Mouse (Mus musculus) lung, adult 2 months (tissue): ENCODE measurements around the gene Spata20.

Experiments used
- CTCF ChIP-seq: fragments of 200-500 bp; IDR thresholded peaks from 2 replicates; pipeline ENCODE4 v1.5.1; 2011; ENCODE audit warnings: mild to moderate bottlenecking, low read length, control low read depth; ENCODE audit not compliant: insufficient read depth
- POLR2A ChIP-seq: fragments of 200-500 bp; IDR thresholded peaks from 2 replicates; pipeline ENCODE4 v1.6.1; 2011; ENCODE audit warnings: low read depth, mild to moderate bottlenecking, control low read depth, low read length, borderline replicate concordance; ENCODE audit errors: extremely low read depth

GRCm38 (mm10) chr11:94489745-94490144 lies 3.8 kb upstream of the Spata20 start:
- no peak for TF ChIP-seq CTCF
- TF ChIP-seq POLR2A, result no peak; the same call in 1 of the 2 replicates
